Mouse (Mus musculus) kidney, adult 2 months (tissue): ENCODE results near the gene Gm20219. TPM values are rescaled to one million over a fixed set of nuclear protein-coding genes. Genes with fewer than 3 reads are reported as not detected.
A peak's percentile ranks its signal among the peaks of the same experiment; 100 is the strongest.

Experiments used
- DNase-seq: peaks from one replicate; pipeline ENCODE4 v3.0.0; 2021
- H3K27ac ChIP-seq: fragments of 200-500 bp; 2 replicates; pipeline ENCODE4 v1.5.1; 2012; ENCODE audit warnings: low read depth, low read length, control low read depth, inconsistent platforms; ENCODE audit not compliant: insufficient read depth
- H3K27me3 ChIP-seq: fragments of 200-500 bp; replicated peaks from 2 replicates; pipeline ENCODE4 v1.6.1; 2012; ENCODE audit warnings: mild to moderate bottlenecking, moderate library complexity, low read length, inconsistent platforms; ENCODE audit not compliant: control insufficient read depth, insufficient read depth
- H3K36me3 ChIP-seq: fragments of 200-500 bp; 2 replicates; pipeline ENCODE4 v1.6.1; 2012; ENCODE audit warnings: mild to moderate bottlenecking, moderate library complexity, low read length, inconsistent platforms; ENCODE audit not compliant: control insufficient read depth, insufficient read depth
- H3K4me1 ChIP-seq: fragments of 200-500 bp; 2 replicates; pipeline ENCODE4 v1.6.1; 2011; ENCODE audit warnings: low read length; ENCODE audit not compliant: control insufficient read depth, insufficient read depth
- H3K4me3 ChIP-seq: fragments of 200-500 bp; 2 replicates; pipeline ENCODE4 v1.5.1; 2011; ENCODE audit warnings: mild to moderate bottlenecking, low read depth, low read length, control low read depth; ENCODE audit not compliant: insufficient read depth
- CTCF ChIP-seq: fragments of 200-500 bp; conservative IDR thresholded peaks from 2 replicates; pipeline ENCODE4 v1.5.1; 2011; ENCODE audit warnings: low read depth, mild to moderate bottlenecking, control low read depth, low read length, moderate library complexity, mixed read lengths; ENCODE audit not compliant: insufficient read depth, insufficient read length
- POLR2A ChIP-seq: fragments of 200-500 bp; IDR thresholded peaks from one replicate; pipeline ENCODE4 v1.6.1; 2011; ENCODE audit warnings: low read depth, low read length, control low read depth
- WGBS: fragments of 180-500 bp; shearing (Covaris S2); methylation state at CpG from one replicate; pipeline ENCODE4 v1.1.7; 2018; 5-methylcytosine and 5-hydroxymethylcytosine counted together
- polyA plus RNA-seq: library from polyadenylated mRNA; depleted of rRNA; stranded (reverse); fragments of >200 nt; gene quantifications from 2 replicates; pipeline ENCODE4 v1.2.3, GENCODE M21; 2012; rRNA removed

Gm20219 gene
- 1.7 and 2.1 TPM in 2 replicates for polyA plus RNA-seq

DNA sequence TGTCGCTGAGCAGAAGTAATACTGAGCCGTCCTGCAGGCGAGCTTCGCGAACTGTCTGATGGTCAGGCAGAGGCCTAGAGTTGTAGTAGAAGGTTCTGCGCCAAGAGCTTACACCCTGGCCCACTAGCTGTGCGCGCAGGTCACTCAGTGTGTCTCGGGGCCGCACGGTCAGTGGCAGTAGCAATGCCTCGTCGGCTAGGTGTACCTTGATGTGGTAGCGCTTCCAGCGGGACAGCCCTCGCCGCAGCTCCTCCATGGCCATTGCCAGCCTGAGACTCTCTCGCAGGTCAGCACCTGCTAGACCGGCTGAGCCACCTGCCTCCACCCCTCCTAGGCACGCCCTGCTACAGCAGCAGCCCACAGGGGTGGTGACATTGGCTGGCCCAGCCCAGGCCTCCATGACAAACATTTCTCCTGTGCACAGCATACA, at the start of gene Gm20219:
TSS of gene Gm20219 (minus strand) at position 266 of the 430 bp plus-strand sequence.
- TF ChIP-seq POLR2A, result no peak
- TF ChIP-seq CTCF, result no peak
- H3K36me3 ChIP-seq, result no peaks in the 10 kb centered on the region
- no peak within 1 kb of the TSS for H3K4me3 ChIP-seq
- peak; percentile 28 for DNase-seq
- H3K4me1 ChIP-seq, result no peaks in the 10 kb centered on the region
- H3K27ac ChIP-seq, result no peak within 1 kb of the TSS
- no peaks in the 10 kb centered on the region for H3K27me3 ChIP-seq
- WGBS, result 66% methylated on average over 20 of the region's 20 CpGs

DNA sequence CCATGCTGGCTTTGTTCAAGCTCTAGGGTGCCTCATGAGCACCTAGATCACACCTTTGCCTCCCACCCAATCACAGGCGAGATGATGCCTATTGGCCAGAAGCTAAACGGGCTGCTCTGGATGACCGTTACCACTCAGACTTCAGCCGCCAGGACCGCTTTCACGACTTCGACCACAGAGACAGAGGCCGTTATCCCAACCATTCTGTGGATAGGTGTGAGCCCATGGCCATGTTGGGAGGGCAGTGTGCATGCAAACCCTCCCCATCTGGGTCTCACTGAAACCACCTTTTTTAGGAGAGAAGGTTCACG, 49.8 kb upstream of the Gm20219 start:
- H3K36me3 ChIP-seq, result peaks cover 8% of the 10 kb centered on the region

DNA sequence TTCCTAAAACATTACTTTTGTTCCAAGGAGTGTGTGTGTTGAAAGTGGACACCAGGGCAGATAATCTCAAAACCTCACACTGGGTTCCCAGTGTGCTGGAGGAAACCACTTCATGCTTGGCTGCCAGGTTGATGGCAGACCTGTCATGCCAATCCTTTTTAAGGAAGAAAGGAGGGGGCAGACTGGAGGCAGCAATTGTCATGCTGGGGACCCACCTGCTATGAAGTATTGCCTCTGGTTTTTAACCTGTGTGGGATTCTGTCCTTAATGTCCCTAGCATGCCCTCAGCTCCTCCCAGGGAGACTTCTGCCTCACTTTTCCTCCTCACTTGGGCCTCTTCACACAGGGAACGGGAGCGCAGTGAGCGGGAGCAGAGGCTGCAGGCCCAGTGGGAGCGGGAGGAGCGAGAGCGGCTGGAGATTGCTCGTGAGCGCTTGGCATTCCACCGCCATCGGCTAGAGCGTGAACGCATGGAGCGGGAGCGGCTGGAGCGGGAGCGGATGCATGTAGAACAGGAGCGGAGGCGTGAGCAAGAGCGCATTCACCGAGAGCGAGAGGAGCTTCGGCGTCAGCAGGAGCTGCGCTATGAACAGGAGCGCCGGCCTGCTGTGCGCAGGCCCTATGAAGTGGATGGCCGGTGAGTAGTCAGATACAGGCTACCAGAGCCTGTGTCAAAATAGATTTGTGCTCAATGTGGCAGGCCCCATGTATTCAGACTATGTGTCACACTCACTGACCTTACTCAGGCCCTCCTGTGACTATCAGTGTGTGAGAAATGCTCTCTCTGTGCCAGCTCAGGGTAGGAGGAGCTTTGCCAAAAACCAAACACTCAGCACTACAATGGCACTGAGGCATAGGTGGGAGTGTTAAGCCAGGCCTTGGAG, 49.2 kb upstream of the Gm20219 start:
- H3K4me3 ChIP-seq, result no peak overlapping the region
- peaks cover 8% of the 10 kb centered on the region for H3K36me3 ChIP-seq
- WGBS, result 95% methylated on average over 28 of the region's 28 CpGs
- no peak overlapping the region for H3K27ac ChIP-seq
- no peak for DNase-seq
- TF ChIP-seq POLR2A, result no peak
- TF ChIP-seq CTCF, result no peak
- H3K4me1 ChIP-seq, result 0 out of 2 replicates have a peak, but pooled peaks cover 1% of the 10 kb centered on the region
- no peaks in the 10 kb centered on the region for H3K27me3 ChIP-seq

More for the DNA sequence above, 49.8 kb upstream of the Gm20219 start:
- TF ChIP-seq POLR2A (no peak), CTCF (no peak)
- Histone ChIP-seq H3K27ac (no peak overlapping the region), H3K4me3 (no peak overlapping the region), H3K4me1 (0 out of 2 replicates have a peak, but pooled peaks cover 4% of the 10 kb centered on the region), H3K27me3 (no peaks in the 10 kb centered on the region)
- DNase-seq, result no peak
- WGBS, result 86% methylated on average over 9 of the region's 9 CpGs

DNA sequence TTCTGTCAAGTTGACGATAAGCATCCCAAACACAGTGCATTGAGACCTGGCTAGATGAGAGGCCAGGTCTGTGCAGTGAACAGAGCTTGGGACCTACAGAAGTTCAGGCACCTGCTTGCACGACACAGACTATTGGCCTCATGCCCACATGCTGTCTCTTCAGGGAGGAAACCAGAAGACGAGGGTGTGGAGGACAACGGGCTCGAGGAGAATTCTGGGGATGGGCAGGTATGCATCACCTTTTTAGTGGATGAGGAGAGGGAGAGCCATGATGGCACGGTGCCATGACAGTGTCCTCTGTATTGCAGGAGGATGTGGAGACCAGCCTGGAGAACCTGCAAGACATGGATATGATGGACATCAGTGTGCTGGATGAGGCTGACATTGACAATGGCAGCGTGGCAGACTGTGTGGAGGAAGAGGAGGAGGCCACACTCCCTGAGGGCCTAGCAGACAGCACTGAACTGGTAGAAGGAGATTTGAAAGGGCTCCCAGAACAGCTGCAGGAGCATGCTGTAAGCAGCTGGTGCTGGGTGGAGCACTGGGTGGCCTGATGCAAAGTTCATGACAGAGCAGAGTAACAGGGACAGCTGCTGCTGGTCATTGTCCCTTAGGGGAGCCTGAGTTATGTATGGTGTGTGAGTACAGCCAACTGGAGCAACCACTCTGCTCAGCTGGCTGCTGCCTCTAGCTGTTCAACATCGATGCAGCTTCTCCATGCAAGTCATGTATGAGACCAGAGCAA, 39.5 kb upstream of the Gm20219 start:
- no peak overlapping the region for H3K27ac ChIP-seq
- H3K36me3 ChIP-seq, result peaks cover 4% of the 10 kb centered on the region
- H3K4me1 ChIP-seq, result no peaks in the 10 kb centered on the region
- no peak for TF ChIP-seq CTCF
- TF ChIP-seq POLR2A, result no peak
- H3K4me3 ChIP-seq, result no peak overlapping the region
- WGBS, result 67% methylated on average over 8 of the region's 8 CpGs
- no peaks in the 10 kb centered on the region for H3K27me3 ChIP-seq
- no peak for DNase-seq

DNA sequence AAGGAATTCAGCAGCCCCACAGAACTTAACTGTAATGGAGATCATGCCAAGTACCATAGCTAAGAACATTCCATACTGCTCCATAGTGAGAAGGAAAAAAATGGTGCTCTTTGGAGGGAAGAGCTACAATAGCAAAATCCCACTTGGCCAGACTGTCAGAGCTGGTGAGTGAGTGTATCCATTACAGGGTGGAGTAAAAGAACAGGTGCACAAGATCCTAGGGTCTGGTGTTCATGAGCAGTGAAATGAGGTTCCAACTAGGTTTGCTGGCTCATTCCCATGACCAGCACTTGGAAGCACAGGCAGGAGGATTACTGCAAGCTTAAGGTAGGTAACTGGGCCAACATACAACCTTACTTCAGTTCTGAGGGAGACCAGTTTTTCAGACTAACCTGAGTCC, 38.4 kb upstream of the Gm20219 start:
- Histone ChIP-seq H3K27ac (no peak overlapping the region), H3K27me3 (no peaks in the 10 kb centered on the region), H3K4me3 (no peak overlapping the region), H3K36me3 (peaks cover 4% of the 10 kb centered on the region), H3K4me1 (no peaks in the 10 kb centered on the region; the same call in 1 of the 2 replicates)
- no peak for TF ChIP-seq POLR2A
- no peak for TF ChIP-seq CTCF
- no peak for DNase-seq

DNA sequence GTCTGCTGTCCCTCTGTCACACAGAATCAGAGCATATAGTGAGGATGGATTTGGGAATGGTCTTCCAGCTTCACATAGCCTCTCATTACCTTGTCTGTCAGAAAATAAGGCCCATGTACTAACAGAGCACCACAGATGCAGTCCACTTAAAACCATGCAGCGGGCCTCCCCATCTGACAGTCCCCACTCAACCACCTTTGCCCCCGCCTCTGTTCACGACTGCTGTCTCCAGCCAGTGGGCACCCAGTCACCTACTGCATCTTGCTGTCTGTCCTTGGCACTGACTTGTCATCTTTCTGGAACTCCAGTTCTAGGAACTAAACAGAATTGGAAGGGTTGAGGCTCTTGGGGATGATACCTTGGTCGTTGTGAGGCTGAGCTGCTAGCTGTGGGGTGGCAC, 34.7 kb upstream of the Gm20219 start:
- no peak for TF ChIP-seq CTCF
- TF ChIP-seq POLR2A, result no peak
- no peaks in the 10 kb centered on the region for H3K27me3 ChIP-seq
- peaks cover 4% of the 10 kb centered on the region for H3K36me3 ChIP-seq
- H3K4me1 ChIP-seq, result peaks cover 15% of the 10 kb centered on the region
- no peak for DNase-seq
- H3K27ac ChIP-seq, result no peak overlapping the region
- WGBS, result 85% methylated on average over 4 of the region's 4 CpGs
- no peak overlapping the region for H3K4me3 ChIP-seq

GRCm38 (mm10) chr17:56587773-56588172, 33.6 kb upstream of the Gm20219 start:
- Histone ChIP-seq H3K27me3 (no peaks in the 10 kb centered on the region), H3K27ac (no peak overlapping the region), H3K4me1 (peaks cover 22% of the 10 kb centered on the region), H3K36me3 (peaks cover 4% of the 10 kb centered on the region), H3K4me3 (no peak overlapping the region)
- 33% methylated on average over 1 of the region's 1 CpGs for WGBS
- TF ChIP-seq CTCF, result no peak
- no peak for TF ChIP-seq POLR2A
- no peak for DNase-seq
